Comparison of ENCODE assay signal across 19 mouse cellular contexts in the genomic region with DNA sequence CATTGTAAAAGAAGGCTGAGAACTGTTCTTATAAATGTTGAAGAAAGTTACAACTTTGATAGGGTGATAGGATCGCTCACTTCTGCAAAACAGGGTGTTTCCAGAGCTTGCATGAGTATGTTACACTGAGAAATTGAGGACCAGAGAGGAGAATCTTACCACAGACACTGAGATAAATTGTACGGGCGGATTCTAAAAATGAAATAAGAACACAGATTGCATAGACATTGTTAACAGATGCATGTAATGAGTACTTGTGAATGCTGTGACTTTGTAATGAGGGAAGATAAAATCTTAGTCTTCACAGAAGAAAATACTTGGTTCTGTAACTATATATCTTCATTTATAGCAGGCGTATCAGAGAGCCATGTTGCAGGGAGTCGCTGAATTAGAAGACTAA.
"Had no signal": no experiment of that assay in that cellular context is flagged by ENCODE, and none has a peak within 500 bp of the region (broad histone marks: within the 10 kb centered on the region; RNA-seq: fewer than 3 reads in every experiment).

No protein-coding gene starts in this region.

- H3K4me2 ChIP-seq: lung, embryonic 15.5 days; midbrain, embryonic 12.5 days; midbrain, embryonic 15.5 days; neural tube, embryonic 12.5 days had no signal

- H3K27me3 ChIP-seq: lung, embryonic 15.5 days; midbrain, embryonic 12.5 days; midbrain, embryonic 15.5 days; neural tube, embryonic 12.5 days had no signal

- ATAC-seq: liver, postnatal 0 days; lung, postnatal 0 days; midbrain, embryonic 15.5 days had no signal

- H3K4me3 ChIP-seq: lung, embryonic 15.5 days; megakaryocyte, embryonic 14.5 days; midbrain, embryonic 12.5 days; midbrain, embryonic 15.5 days; neural tube, embryonic 12.5 days had no signal

- DNase-seq: liver, postnatal 0 days; lung, adult 2 months; lung, postnatal 14 days; lung, postnatal 36 days; retina, postnatal 1 day; right cerebral cortex, adult 18-20 months; right cerebral cortex, postnatal 25 days; right cerebral cortex, postnatal 4 days; spleen, adult 18-20 months; thymus, adult 2 months; thymus, postnatal 25 days; thymus, postnatal 4 days had no signal

- H3K36me3 ChIP-seq: lung, embryonic 15.5 days; midbrain, embryonic 12.5 days; midbrain, embryonic 15.5 days; neural tube, embryonic 12.5 days had no signal

- H3K9ac ChIP-seq: liver, postnatal 0 days; lung, embryonic 15.5 days; midbrain, embryonic 12.5 days; midbrain, embryonic 15.5 days; neural tube, embryonic 12.5 days had no signal

- H3K27ac ChIP-seq: lung, embryonic 15.5 days; macrophage; midbrain, embryonic 12.5 days; midbrain, embryonic 15.5 days; neural tube, embryonic 12.5 days had no signal

- H3K9me3 ChIP-seq: lung, embryonic 15.5 days; midbrain, embryonic 12.5 days; midbrain, embryonic 15.5 days; neural tube, embryonic 12.5 days had no signal

- H3K4me1 ChIP-seq: lung, embryonic 15.5 days had no signal
